In genomic region chr9:109218449-109218848, GRCm38 (mm10) we compare ENCODE assay signal across 15 mouse cellular contexts. TPM values are rescaled to one million over a fixed set of nuclear protein-coding genes. Genes with fewer than 3 reads are reported as not detected.
DNase-seq lines count a peak whose midpoint lies in the region; ATAC-seq and TF ChIP-seq lines count a peak whose summit lies in the region.
"Had no signal": no experiment of that assay in that cellular context is flagged by ENCODE, and none has a peak within 500 bp of the region (broad histone marks: within the 10 kb centered on the region; RNA-seq: fewer than 3 reads in every experiment).

No protein-coding gene starts in this region.

- DNase-seq in heart, postnatal 4 days: peak; percentile 12
- DNase-seq in heart, adult 8-10 months (ENCODE audit: low spot score): no peak
- DNase-seq in lung, postnatal 0 days (ENCODE audit: low spot score): no peak
- DNase-seq in lung, adult 18-20 months: no peak
- DNase-seq in ES-CJ7 (ENCODE audit: low read depth, low spot score): peak; percentile 54
- DNase-seq in embryonic facial prominence, embryonic 10.5 days (ENCODE audit: low spot score): peak; percentile 10
- DNase-seq in right cerebral cortex, postnatal 14 days: no peak
- DNase-seq in cerebellum, adult 9-10 months: no peak
- DNase-seq: lung, postnatal 4 days had no signal

- no peaks in the 10 kb centered on the region for H3K36me3 ChIP-seq in lung, postnatal 0 days (ENCODE audit: insufficient read depth, low read length)
- H3K36me3 ChIP-seq in embryonic facial prominence, embryonic 10.5 days (replicated peaks): no peaks in the 10 kb centered on the region
- H3K36me3 ChIP-seq: hindbrain, embryonic 13.5 days; limb, embryonic 10.5 days had no signal

- no peak overlapping the region for H3K4me3 ChIP-seq in lung, postnatal 0 days (ENCODE audit: low read depth, low read length)
- H3K4me3 ChIP-seq in embryonic facial prominence, embryonic 10.5 days: no peak overlapping the region
- H3K4me3 ChIP-seq: hindbrain, embryonic 13.5 days; limb, embryonic 10.5 days had no signal

- 62% methylated on average over 6 of the region's 6 CpGs for WGBS in lung, postnatal 0 days
- WGBS in embryonic facial prominence, embryonic 10.5 days: 69% methylated on average over 6 of the region's 6 CpGs

- H3K9me3 ChIP-seq in lung, postnatal 0 days (ENCODE audit: low read length): no peaks in the 10 kb centered on the region
- no peaks in the 10 kb centered on the region for H3K9me3 ChIP-seq in embryonic facial prominence, embryonic 10.5 days
- H3K9me3 ChIP-seq: hindbrain, embryonic 13.5 days; limb, embryonic 10.5 days had no signal

- H3K4me1 ChIP-seq in lung, postnatal 0 days (ENCODE audit: insufficient read depth, low read depth, low read length): no peaks in the 10 kb centered on the region
- H3K4me1 ChIP-seq in embryonic facial prominence, embryonic 10.5 days: no peaks in the 10 kb centered on the region
- H3K4me1 ChIP-seq: hindbrain, embryonic 13.5 days; limb, embryonic 10.5 days had no signal

- peak; percentile 30; the same call in 1 of the 2 replicates for TF ChIP-seq CTCF in lung, postnatal 0 days (IDR thresholded peaks at IDR 0.05)

- TF ChIP-seq EP300 in lung, postnatal 0 days (IDR thresholded peaks at IDR 0.05): no peak

- H3K27ac ChIP-seq in lung, postnatal 0 days (ENCODE audit: low read length): no peak overlapping the region
- no peak overlapping the region for H3K27ac ChIP-seq in embryonic facial prominence, embryonic 10.5 days (replicated peaks)
- H3K27ac ChIP-seq: hindbrain, embryonic 13.5 days; limb, embryonic 10.5 days had no signal

- H3K4me2 ChIP-seq in lung, postnatal 0 days (replicated peaks; ENCODE audit: low read depth, low read length): no peak overlapping the region
- H3K4me2 ChIP-seq: heart, embryonic 11.5 days; hindbrain, embryonic 13.5 days had no signal

- ATAC-seq in lung, postnatal 0 days: no peak

- H3K27me3 ChIP-seq in lung, postnatal 0 days (replicated peaks; ENCODE audit: insufficient read depth, low read length): no peaks in the 10 kb centered on the region
- no peaks in the 10 kb centered on the region for H3K27me3 ChIP-seq in embryonic facial prominence, embryonic 10.5 days (replicated peaks; ENCODE audit: low read depth, poor library complexity, severe bottlenecking)
- H3K27me3 ChIP-seq: hindbrain, embryonic 13.5 days had no signal

- H3K9ac ChIP-seq in lung, postnatal 0 days (replicated peaks; ENCODE audit: low read depth): no peak overlapping the region
- H3K9ac ChIP-seq: hindbrain, embryonic 13.5 days had no signal

RNA-seq across cellular contexts. Expression of gene Fbxw20, which starts 16.1 kb away (rescaled TPM):
- not detected for total RNA-seq in heart, postnatal 4 days (2021)
- not detected for total RNA-seq in heart, adult 8-10 months (2022)
- not detected in 2 replicates for polyA plus RNA-seq in lung, postnatal 0 days (2015; fragmentation: Nextera tagmentation; extraction: Ambion mirVana)
- polyA plus RNA-seq in embryonic facial prominence, embryonic 10.5 days (2016; fragmentation: Nextera tagmentation; extraction: Ambion mirVana): not detected in 2 replicates
- total RNA-seq: gastrocnemius, adult 8-10 months; neutrophil, adult 5-6 weeks had no signal
- polyA plus RNA-seq: heart, embryonic 11.5 days; hindbrain, embryonic 13.5 days; limb, embryonic 10.5 days had no signal

RNA-seq across cellular contexts. Expression of gene Fbxw13, which starts 22.7 kb away (rescaled TPM):
- not detected for total RNA-seq in heart, postnatal 4 days (2021)
- total RNA-seq in heart, adult 8-10 months (2022): not detected
- not detected in 2 replicates for polyA plus RNA-seq in lung, postnatal 0 days (2015; fragmentation: Nextera tagmentation; extraction: Ambion mirVana)
- polyA plus RNA-seq in embryonic facial prominence, embryonic 10.5 days (2016; fragmentation: Nextera tagmentation; extraction: Ambion mirVana): not detected in 2 replicates
- total RNA-seq: gastrocnemius, adult 8-10 months had no signal
- polyA plus RNA-seq: heart, embryonic 11.5 days; hindbrain, embryonic 13.5 days; limb, embryonic 10.5 days; testis, adult 2 months had no signal

RNA-seq across cellular contexts. Expression of gene Fbxw21, which starts 56.6 kb away (rescaled TPM):
- total RNA-seq in heart, postnatal 4 days (2021): not detected
- not detected for total RNA-seq in heart, adult 8-10 months (2022)
- polyA plus RNA-seq in lung, postnatal 0 days (2015; fragmentation: Nextera tagmentation; extraction: Ambion mirVana): not detected in 2 replicates
- polyA plus RNA-seq in embryonic facial prominence, embryonic 10.5 days (2016; fragmentation: Nextera tagmentation; extraction: Ambion mirVana): not detected in 2 replicates
- total RNA-seq: gastrocnemius, adult 8-10 months had no signal
- polyA plus RNA-seq: heart, embryonic 11.5 days; hindbrain, embryonic 13.5 days; limb, embryonic 10.5 days; testis, adult 2 months had no signal

Comparison
In these comparisons a context has a peak if more than half of its experiments do, and no peak if none do; other contexts are left out.
1. DNase-seq: peak in heart, postnatal 4 days (single experiment), ES-CJ7 (single experiment) and embryonic facial prominence, embryonic 10.5 days (single experiment); none in heart, adult 8-10 months (single experiment), lung, postnatal 0 days (single experiment), lung, adult 18-20 months (0 of 2), right cerebral cortex, postnatal 14 days (single experiment) and cerebellum, adult 9-10 months (single experiment).